16 mouse cellular contexts compared by ENCODE assay signal in genomic region chr7:92442082-92442481, GRCm38 (mm10).
"Had no signal": no experiment of that assay in that cellular context is flagged by ENCODE, and none has a peak within 500 bp of the region (broad histone marks: within the 10 kb centered on the region; RNA-seq: fewer than 3 reads in every experiment).

No protein-coding gene starts in this region.

- H3K9me3 ChIP-seq: limb, embryonic 15.5 days; neural tube, embryonic 13.5 days had no signal

- H3K9ac ChIP-seq: limb, embryonic 15.5 days; neural tube, embryonic 13.5 days had no signal

- DNase-seq: kidney, adult 11 months; kidney, adult 9 months; kidney, postnatal 36 days; layer of hippocampus, adult 9-11 months; layer of hippocampus, postnatal 36 days; lung, adult 18-20 months; lung, postnatal 36 days; midbrain, embryonic 14.5 days; retina, postnatal 1 day; right cerebral cortex, postnatal 4 days; spleen, adult 18-20 months; thymus, adult 18-20 months; thymus, postnatal 25 days had no signal

- H3K36me3 ChIP-seq: limb, embryonic 15.5 days; neural tube, embryonic 13.5 days had no signal

- H3K4me1 ChIP-seq: limb, embryonic 15.5 days had no signal

- H3K27me3 ChIP-seq: limb, embryonic 15.5 days; neural tube, embryonic 13.5 days had no signal

- H3K4me2 ChIP-seq: limb, embryonic 15.5 days; neural tube, embryonic 13.5 days had no signal

- H3K4me3 ChIP-seq: limb, embryonic 15.5 days; neural tube, embryonic 13.5 days had no signal

- H3K27ac ChIP-seq: kidney, postnatal 0 days; limb, embryonic 15.5 days; neural tube, embryonic 13.5 days had no signal
